Mouse (Mus musculus) embryonic facial prominence, embryonic 13.5 days (tissue): Measurements from ENCODE around the gene Bag2. TPM values are rescaled to one million over a fixed set of nuclear protein-coding genes. Genes with fewer than 3 reads are reported as not detected.
A peak's percentile ranks its signal among the peaks of the same experiment; 100 is the strongest.

Experiments
- ATAC-seq: fragments of 200-750 bp; cut with Nextera tagmentation; 2 replicates; pipeline ENCODE4 v1.8.0; 2017; ENCODE audit warnings: low read depth; ENCODE audit not compliant: insufficient number of reproducible peaks, insufficient read depth, low FRiP score, low TSS enrichment
- H3K27ac ChIP-seq: fragments of 300-500 bp; sonication (generic); 2 replicates; pipeline ENCODE4 v1.5.1; 2015; ENCODE audit warnings: moderate library complexity, mild to moderate bottlenecking, inconsistent platforms
- H3K27me3 ChIP-seq: fragments of 300-500 bp; sonication (generic); 2 replicates; pipeline ENCODE4 v1.6.1; 2015; ENCODE audit warnings: mild to moderate bottlenecking, inconsistent platforms
- H3K36me3 ChIP-seq: fragments of 300-500 bp; sonication (generic); 2 replicates; pipeline ENCODE4 v1.6.1; 2015; ENCODE audit warnings: mild to moderate bottlenecking, inconsistent platforms
- H3K4me1 ChIP-seq: fragments of 300-500 bp; sonication (generic); 2 replicates; pipeline ENCODE4 v1.6.1; 2015; ENCODE audit warnings: inconsistent platforms
- H3K4me2 ChIP-seq: fragments of 300-500 bp; sonication (generic); 2 replicates; pipeline ENCODE4 v1.6.1; 2015; ENCODE audit warnings: moderate library complexity, mild to moderate bottlenecking, inconsistent platforms
- H3K4me3 ChIP-seq: fragments of 300-500 bp; sonication (generic); 2 replicates; pipeline ENCODE4 v1.5.1; 2015; ENCODE audit warnings: mild to moderate bottlenecking, inconsistent platforms
- H3K9ac ChIP-seq: fragments of 300-500 bp; sonication (generic); 2 replicates; pipeline ENCODE4 v1.6.1; 2015; ENCODE audit warnings: mild to moderate bottlenecking, inconsistent platforms
- H3K9me3 ChIP-seq: fragments of 300-500 bp; sonication (generic); 2 replicates; pipeline ENCODE4 v1.6.1; 2016; ENCODE audit warnings: inconsistent platforms
- WGBS: fragments of 180-500 bp; shearing (Covaris S2); methylation state at CpG from one replicate; pipeline ENCODE4 v1.1.7; 2015; ENCODE audit warnings: mixed read lengths; 5-methylcytosine and 5-hydroxymethylcytosine counted together
- polyA plus RNA-seq: library from polyadenylated mRNA; unstranded; fragments of >200 nt; fragmentation: Nextera tagmentation; extraction: Ambion mirVana; gene quantifications from 2 replicates; pipeline ENCODE4 v1.2.1, GENCODE M21; 2015

Bag2 gene
- polyA plus RNA-seq, 1 experiment from 2014 or later: 40.7 TPM

DNA sequence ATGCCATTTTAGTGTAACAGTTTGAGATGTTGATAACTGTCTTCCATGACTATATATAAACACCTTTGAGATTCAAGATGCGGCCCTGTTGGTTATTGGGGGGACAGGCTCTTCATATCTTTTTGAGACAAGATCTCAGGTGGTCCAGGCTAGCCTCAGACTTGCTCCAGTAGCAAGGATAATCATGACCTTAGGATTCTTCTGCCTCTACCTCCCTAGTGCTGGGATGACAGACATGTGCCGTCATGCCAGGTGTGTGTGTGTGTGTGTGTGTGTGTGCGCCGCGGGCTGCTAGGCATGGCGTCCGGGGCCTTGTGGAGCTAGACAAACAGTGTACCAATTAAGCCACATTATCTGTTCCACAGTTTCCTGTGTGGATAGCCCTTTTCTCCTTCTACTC is 36.6 kb downstream of the Bag2 start:
- Histone ChIP-seq H3K27me3 (no peaks in the 10 kb centered on the region), H3K4me3 (peak overlapping the region; percentile 81), H3K4me1 (peaks cover 4% of the 10 kb centered on the region), H3K36me3 (peaks cover 42% of the 10 kb centered on the region), H3K4me2 (peak overlapping the region; percentile 66), H3K27ac (no peak overlapping the region), H3K9ac (peak overlapping the region; percentile 47; the same call in 1 of the 2 replicates), H3K9me3 (no peaks in the 10 kb centered on the region)
- no peak for ATAC-seq
- 78% methylated on average over 7 of the region's 7 CpGs for WGBS

DNA sequence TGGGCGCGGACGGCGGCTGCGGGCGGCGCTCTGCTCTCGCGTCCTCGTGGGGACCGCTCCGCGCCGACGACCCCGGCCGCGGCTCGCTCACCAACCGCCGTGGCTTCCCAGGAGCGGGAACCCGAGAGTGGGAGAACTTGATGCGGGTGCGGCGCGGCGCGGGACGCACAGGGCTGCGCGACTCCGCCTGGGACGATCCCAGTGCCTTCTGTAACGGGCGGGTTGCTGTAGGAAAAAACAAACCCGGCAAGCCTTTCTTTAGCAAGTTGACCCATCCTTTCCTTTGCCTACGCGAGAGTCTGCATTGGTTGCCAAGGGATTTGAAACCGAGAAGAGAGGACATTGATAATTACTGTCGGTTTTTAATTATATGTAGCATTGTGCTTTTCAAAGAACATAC is 37.4 kb downstream of the Bag2 start:
- Histone ChIP-seq H3K36me3 (peaks cover 34% of the 10 kb centered on the region), H3K27me3 (no peaks in the 10 kb centered on the region), H3K9me3 (no peaks in the 10 kb centered on the region), H3K4me3 (peak overlapping the region; percentile 81), H3K9ac (peak overlapping the region; percentile 95), H3K4me2 (peak overlapping the region; percentile 66), H3K4me1 (peaks cover 4% of the 10 kb centered on the region), H3K27ac (peak overlapping the region; percentile 97)
- peak; percentile 43; the same call in 1 of the 2 replicates for ATAC-seq
- 0% methylated on average over 41 of the region's 41 CpGs for WGBS

GRCm38 (mm10) chr1:33719733-33720225 is 37.8 kb downstream of the Bag2 start, which contains the start of gene Rab23:
Gene Rab23, plus strand, starts transcription at chr1:33719887.
- H3K9me3 ChIP-seq: no peaks in the 10 kb centered on the region
- H3K36me3 ChIP-seq: peaks cover 30% of the 10 kb centered on the region
- WGBS: under 1% methylated on average over 50 of the region's 54 CpGs
- peak within 1 kb of the TSS; percentile 66 for H3K4me2 ChIP-seq
- peak within 1 kb of the TSS; percentile 97 for H3K27ac ChIP-seq
- ATAC-seq: peak; percentile 89
- peak within 1 kb of the TSS; percentile 81 for H3K4me3 ChIP-seq
- peak within 1 kb of the TSS; percentile 95 for H3K9ac ChIP-seq
- no peaks in the 10 kb centered on the region for H3K27me3 ChIP-seq
- H3K4me1 ChIP-seq: peaks cover 4% of the 10 kb centered on the region

DNA sequence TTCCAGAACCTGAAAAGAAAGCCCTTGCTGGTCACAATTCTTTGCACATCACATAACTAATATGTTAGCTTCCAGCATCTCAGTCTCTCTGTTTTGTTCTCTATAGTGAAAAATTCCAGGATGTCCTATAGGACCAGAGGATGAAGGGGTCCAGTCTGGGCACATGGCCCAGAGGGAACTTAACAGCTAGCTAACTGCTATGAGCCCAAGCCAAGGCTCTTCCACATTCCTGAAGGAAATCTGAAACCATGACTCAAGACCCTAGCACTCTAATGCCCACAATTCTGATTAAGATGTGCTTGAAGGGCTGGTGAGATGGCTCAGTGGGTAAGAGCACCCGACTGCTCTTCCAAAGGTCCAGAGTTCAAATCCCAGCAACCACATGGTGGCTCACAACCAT is 40.0 kb downstream of the Bag2 start:
- no peaks in the 10 kb centered on the region for H3K9me3 ChIP-seq
- H3K36me3 ChIP-seq: peaks cover 10% of the 10 kb centered on the region
- no peaks in the 10 kb centered on the region for H3K27me3 ChIP-seq
- ATAC-seq: no peak
- H3K9ac ChIP-seq: no peak overlapping the region
- peaks cover 4% of the 10 kb centered on the region for H3K4me1 ChIP-seq
- no peak overlapping the region for H3K4me3 ChIP-seq
- WGBS: 79% methylated on average over 1 of the region's 1 CpGs
- no peak overlapping the region for H3K27ac ChIP-seq
- no peak overlapping the region for H3K4me2 ChIP-seq

DNA sequence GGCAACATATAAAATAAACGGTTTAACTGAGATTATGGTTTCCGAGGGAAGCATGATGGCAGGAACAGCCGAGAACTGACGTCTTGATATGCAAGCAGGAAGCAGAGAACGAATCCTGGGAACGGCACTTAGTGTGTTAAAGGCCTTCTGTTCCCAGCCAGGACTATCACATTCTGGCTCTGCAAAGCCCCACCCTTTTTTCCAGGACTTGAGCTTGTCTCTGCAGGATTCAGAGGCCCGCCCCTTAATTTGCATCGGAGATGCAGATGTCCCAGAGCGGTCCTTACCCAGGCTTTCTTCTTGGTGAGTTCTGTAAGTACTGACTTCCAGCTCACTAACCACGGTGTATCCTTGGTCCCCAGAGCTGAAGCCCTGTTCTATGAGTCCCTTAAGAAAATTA is 42.8 kb downstream of the Bag2 start:
- peak overlapping the region; percentile 44 for H3K4me2 ChIP-seq
- no peaks in the 10 kb centered on the region for H3K27me3 ChIP-seq
- no peak overlapping the region for H3K4me3 ChIP-seq
- H3K9ac ChIP-seq: no peak overlapping the region
- ATAC-seq: no peak
- no peak overlapping the region for H3K27ac ChIP-seq
- no peaks in the 10 kb centered on the region for H3K4me1 ChIP-seq
- H3K36me3 ChIP-seq: no peaks in the 10 kb centered on the region
- no peaks in the 10 kb centered on the region for H3K9me3 ChIP-seq
- WGBS: 5% methylated on average over 10 of the region's 10 CpGs

DNA sequence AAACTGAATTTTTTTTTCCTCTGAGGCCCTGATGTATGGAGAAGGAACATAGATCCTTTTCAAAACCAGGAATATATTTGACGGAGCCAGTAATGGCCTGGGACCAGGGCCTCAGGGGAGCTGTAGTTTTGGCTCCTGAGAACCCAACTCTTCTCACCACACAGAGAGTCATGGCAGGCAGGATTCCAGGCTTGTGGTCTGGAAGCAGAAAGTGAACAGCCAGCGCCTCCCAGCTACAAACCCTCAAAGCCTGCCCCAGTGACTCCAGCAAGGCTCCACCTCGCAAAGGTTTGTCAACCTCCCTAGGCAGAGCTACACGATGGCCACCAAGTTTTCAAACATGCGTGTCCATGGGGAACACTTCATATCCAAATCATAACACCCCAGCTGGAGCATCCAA is 45.6 kb downstream of the Bag2 start:
- Histone ChIP-seq H3K27ac (no peak overlapping the region), H3K4me3 (no peak overlapping the region), H3K4me2 (no peak overlapping the region), H3K9ac (no peak overlapping the region), H3K9me3 (no peaks in the 10 kb centered on the region), H3K36me3 (no peaks in the 10 kb centered on the region), H3K27me3 (no peaks in the 10 kb centered on the region), H3K4me1 (no peaks in the 10 kb centered on the region)
- no peak for ATAC-seq
- 85% methylated on average over 5 of the region's 5 CpGs for WGBS

- no peaks in the 10 kb centered on the region for H3K4me1 ChIP-seq
- H3K9ac ChIP-seq: no peak overlapping the region
- no peak overlapping the region for H3K4me3 ChIP-seq
- H3K27ac ChIP-seq: no peak overlapping the region
- H3K4me2 ChIP-seq: no peak overlapping the region
- WGBS: 76% methylated on average over 2 of the region's 2 CpGs
- no peaks in the 10 kb centered on the region for H3K36me3 ChIP-seq
- ATAC-seq: no peak
- no peaks in the 10 kb centered on the region for H3K9me3 ChIP-seq
- no peaks in the 10 kb centered on the region for H3K27me3 ChIP-seq
Observed at GRCm38 (mm10) chr1:33709615-33710014, 48.0 kb downstream of the Bag2 start.

DNA sequence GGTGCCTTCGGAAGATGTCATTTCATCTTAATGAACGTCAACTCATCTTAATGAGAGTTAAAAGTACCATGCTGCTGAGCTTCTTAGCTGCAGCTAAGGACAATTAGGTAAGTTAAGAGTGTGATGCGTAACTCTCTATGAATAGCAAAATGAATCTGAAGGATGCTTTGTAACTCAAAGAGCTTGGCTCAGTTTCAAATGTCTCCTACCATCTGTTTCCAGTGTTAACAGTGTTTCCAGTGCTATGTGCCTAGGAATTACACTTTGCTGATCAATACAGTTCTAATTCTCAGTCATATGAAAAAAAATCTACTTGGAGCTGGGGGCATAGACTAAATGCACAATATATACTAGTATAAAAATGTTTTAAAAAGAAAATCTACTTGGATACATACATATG is 56.4 kb downstream of the Bag2 start:
- H3K36me3 ChIP-seq: no peaks in the 10 kb centered on the region
- H3K4me1 ChIP-seq: no peaks in the 10 kb centered on the region
- no peak overlapping the region for H3K27ac ChIP-seq
- H3K27me3 ChIP-seq: no peaks in the 10 kb centered on the region
- no peak overlapping the region for H3K9ac ChIP-seq
- no peak overlapping the region for H3K4me3 ChIP-seq
- WGBS: 73% methylated on average over 3 of the region's 3 CpGs
- H3K4me2 ChIP-seq: no peak overlapping the region
- ATAC-seq: no peak
- no peaks in the 10 kb centered on the region for H3K9me3 ChIP-seq

GRCm38 (mm10) chr1:33696016-33696415 is 61.6 kb downstream of the Bag2 start:
- Histone ChIP-seq H3K9ac (no peak overlapping the region), H3K9me3 (no peaks in the 10 kb centered on the region)

More at GRCm38 (mm10) chr1:33696016-33696415, 61.6 kb downstream of the Bag2 start:
- H3K27me3 ChIP-seq: no peaks in the 10 kb centered on the region
- ATAC-seq: no peak
- WGBS: 74% methylated on average over 2 of the region's 2 CpGs
- no peak overlapping the region for H3K27ac ChIP-seq
- H3K36me3 ChIP-seq: no peaks in the 10 kb centered on the region
- no peak overlapping the region for H3K4me3 ChIP-seq
- no peaks in the 10 kb centered on the region for H3K4me1 ChIP-seq
- H3K4me2 ChIP-seq: no peak overlapping the region

Other genes starting within 250 kb of the Bag2 start
- 43.1 and 44.6 TPM in 2 replicates for gene Prim2, start 88.0 kb downstream of the Bag2 start, polyA plus RNA-seq
- gene Rab23, start 37.9 kb downstream of the Bag2 start, polyA plus RNA-seq: 37.7 and 38.0 TPM in 2 replicates
- gene Zfp451, start 56.8 kb upstream of the Bag2 start, polyA plus RNA-seq: 28.5 and 31.4 TPM in 2 replicates
- gene Bend6, start 150.0 kb upstream of the Bag2 start, polyA plus RNA-seq: 1.8 and 2.3 TPM in 2 replicates
- 24.5 and 26.4 TPM in 2 replicates for gene Dst, start 150.4 kb upstream of the Bag2 start, polyA plus RNA-seq